Mouse (Mus musculus) splenic B cell, adult 2 months (primary cell): ENCODE results near the gene Npepps.

Experiments
- DNase-seq: peaks from one replicate; pipeline ENCODE4 v3.0.0-alpha.2; 2011; ENCODE audit warnings: low read depth, low spot score
- H3K27me3 ChIP-seq: 2 replicates; pipeline ENCODE4 v1.6.1; 2012; ENCODE audit warnings: mild to moderate bottlenecking, low read length, moderate library complexity, mixed read lengths; ENCODE audit not compliant: control insufficient read depth, poor library complexity, insufficient read depth, severe bottlenecking
- H3K36me3 ChIP-seq: 2 replicates; pipeline ENCODE4 v1.6.1; 2012; ENCODE audit warnings: mild to moderate bottlenecking, low read length, moderate library complexity, mixed read lengths; ENCODE audit not compliant: control insufficient read depth, poor library complexity, insufficient read depth, severe bottlenecking

Npepps gene

GRCm38 (mm10) chr11:97232436-97232835 is 48.0 kb downstream of the Npepps start:
- no peak for DNase-seq
- Histone ChIP-seq H3K27me3 (no peaks in the 10 kb centered on the region), H3K36me3 (peaks cover 2% of the 10 kb centered on the region; the same call in 1 of the 2 replicates)

DNA sequence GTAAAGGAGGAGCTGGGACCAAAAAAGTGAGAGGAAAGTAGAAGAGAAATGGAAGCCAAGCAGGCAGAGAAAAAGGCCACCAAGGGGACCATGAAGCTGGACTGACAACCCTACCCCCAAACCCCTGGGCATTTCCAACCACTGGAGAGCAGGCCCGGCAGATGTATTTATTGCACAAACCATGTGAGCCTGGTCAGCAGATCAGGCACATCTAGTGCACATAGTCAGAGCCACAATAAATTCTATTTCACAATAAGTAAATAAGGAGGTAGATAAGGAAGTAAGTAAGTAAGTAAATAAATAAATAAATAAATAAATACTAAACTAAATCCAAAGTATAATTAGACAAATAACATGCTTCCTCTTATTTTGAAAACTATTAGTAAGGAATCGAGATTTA is 51.0 kb downstream of the Npepps start:
- Histone ChIP-seq H3K36me3 (peaks cover 7% of the 10 kb centered on the region), H3K27me3 (no peaks in the 10 kb centered on the region)
- no peak for DNase-seq

DNA sequence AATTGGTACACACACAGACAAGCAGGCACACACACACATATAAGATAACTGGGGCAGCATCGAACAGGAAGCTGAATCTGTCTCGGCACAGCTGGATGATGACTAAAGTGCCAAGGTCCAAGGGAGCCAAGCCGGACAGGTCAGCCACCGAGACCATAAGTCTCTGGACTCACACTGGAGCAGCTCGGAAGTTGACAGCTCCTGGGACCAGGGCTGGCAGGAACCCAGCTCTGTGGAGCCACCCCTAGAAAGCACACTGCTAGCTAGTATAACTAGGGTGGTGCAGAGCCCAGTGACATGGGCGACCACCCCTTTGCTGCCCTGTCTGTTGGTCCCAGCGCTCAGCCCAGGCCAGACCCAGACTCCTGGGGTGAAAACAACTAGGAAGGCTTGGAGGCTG is 51.5 kb downstream of the Npepps start:
- peaks cover 7% of the 10 kb centered on the region for H3K36me3 ChIP-seq
- DNase-seq, result no peak
- H3K27me3 ChIP-seq, result no peaks in the 10 kb centered on the region

- DNase-seq, result no peak
- H3K27me3 ChIP-seq, result no peaks in the 10 kb centered on the region
- peaks cover 9% of the 10 kb centered on the region for H3K36me3 ChIP-seq
These were observed 54.3 kb downstream of the Npepps start for GRCm38 (mm10) chr11:97226131-97226530.

- H3K27me3 ChIP-seq, result no peaks in the 10 kb centered on the region
- peaks cover 16% of the 10 kb centered on the region for H3K36me3 ChIP-seq
- DNase-seq, result no peak
These were observed 57.0 kb downstream of the Npepps start for GRCm38 (mm10) chr11:97223485-97223884.

DNA sequence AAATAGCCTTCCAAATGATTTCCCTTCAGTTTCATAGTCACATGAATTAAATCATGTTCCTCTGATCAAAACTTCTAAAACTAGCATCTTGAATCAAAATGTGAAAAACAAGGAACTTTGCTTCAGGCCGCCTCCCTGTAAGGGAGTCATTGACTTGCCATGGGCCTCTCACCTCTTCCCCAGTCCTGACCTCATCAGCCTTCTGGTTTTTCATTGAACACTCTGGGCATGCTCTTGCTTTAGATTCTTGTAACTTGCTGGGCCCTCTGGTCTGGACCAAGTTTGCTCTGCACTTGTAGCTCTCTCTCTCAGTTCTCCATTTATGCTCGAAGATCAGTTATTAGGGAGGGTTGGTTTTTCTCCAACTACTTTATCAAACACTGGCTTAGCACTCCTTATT is 58.8 kb downstream of the Npepps start:
- no peak for DNase-seq
- peaks cover 19% of the 10 kb centered on the region for H3K36me3 ChIP-seq
- H3K27me3 ChIP-seq, result no peaks in the 10 kb centered on the region

GRCm38 (mm10) chr11:97220211-97220610 is 60.2 kb downstream of the Npepps start:
- no peaks in the 10 kb centered on the region for H3K27me3 ChIP-seq
- peaks cover 15% of the 10 kb centered on the region for H3K36me3 ChIP-seq
- no peak for DNase-seq

GRCm38 (mm10) chr11:97214411-97214810 is 66.0 kb downstream of the Npepps start:
- H3K27me3 ChIP-seq, result no peaks in the 10 kb centered on the region
- H3K36me3 ChIP-seq, result peaks cover 13% of the 10 kb centered on the region
- no peak for DNase-seq

GRCm38 (mm10) chr11:97210728-97211400 is 69.6 kb downstream of the Npepps start:
- Histone ChIP-seq H3K27me3 (no peaks in the 10 kb centered on the region), H3K36me3 (peaks cover 9% of the 10 kb centered on the region)
- DNase-seq, result no peak

DNA sequence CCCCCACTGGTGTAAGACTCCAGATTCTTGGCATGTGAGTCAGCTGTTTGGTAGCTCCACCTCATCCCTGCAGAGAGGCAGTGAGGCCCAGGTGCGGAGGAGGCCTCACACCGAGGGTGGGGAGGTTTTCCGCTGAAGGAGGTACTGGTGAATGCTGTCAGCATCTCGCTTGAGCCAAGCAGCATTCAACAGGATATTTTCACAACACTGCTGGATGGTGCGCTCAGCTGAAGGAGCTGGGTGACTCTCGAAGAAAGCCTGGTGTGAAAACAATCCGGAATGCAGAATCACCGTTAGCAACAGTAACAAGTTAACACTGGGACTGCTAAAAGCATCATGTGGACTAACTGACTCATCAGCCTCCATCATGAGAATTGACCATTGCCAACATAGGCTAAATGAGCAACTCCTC is 73.4 kb downstream of the Npepps start:
- Histone ChIP-seq H3K27me3 (no peaks in the 10 kb centered on the region), H3K36me3 (peaks cover 3% of the 10 kb centered on the region; the same call in 1 of the 2 replicates)
- DNase-seq, result no peak

DNA sequence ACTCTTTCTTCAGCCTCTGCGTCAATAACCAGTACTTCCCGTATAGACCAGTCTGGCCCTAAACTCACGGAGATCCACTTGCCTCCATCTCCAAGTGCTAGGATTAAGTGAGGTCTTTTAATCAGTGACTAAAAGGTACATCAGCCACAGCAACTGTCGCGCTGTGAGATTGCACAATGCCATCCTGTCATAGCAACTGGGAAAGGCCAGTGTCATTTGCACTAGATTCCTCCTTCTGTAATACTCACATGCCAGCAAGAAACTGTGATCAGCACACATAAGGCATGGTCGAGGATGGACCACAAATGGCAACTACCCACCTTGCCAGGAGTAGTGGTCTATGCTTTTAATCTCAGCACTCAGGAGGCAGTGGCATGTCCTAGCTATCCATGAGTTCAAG is 80.9 kb downstream of the Npepps start:
- Histone ChIP-seq H3K27me3 (no peaks in the 10 kb centered on the region), H3K36me3 (no peaks in the 10 kb centered on the region)
- DNase-seq, result no peak

GRCm38 (mm10) chr11:97198601-97199000 is 81.8 kb downstream of the Npepps start:
- no peaks in the 10 kb centered on the region for H3K36me3 ChIP-seq
- H3K27me3 ChIP-seq, result no peaks in the 10 kb centered on the region
- DNase-seq, result peak; percentile 76

- Histone ChIP-seq H3K36me3 (no peaks in the 10 kb centered on the region), H3K27me3 (no peaks in the 10 kb centered on the region)
- DNase-seq, result no peak
These were observed 83.4 kb downstream of the Npepps start for GRCm38 (mm10) chr11:97197021-97197420.

DNA sequence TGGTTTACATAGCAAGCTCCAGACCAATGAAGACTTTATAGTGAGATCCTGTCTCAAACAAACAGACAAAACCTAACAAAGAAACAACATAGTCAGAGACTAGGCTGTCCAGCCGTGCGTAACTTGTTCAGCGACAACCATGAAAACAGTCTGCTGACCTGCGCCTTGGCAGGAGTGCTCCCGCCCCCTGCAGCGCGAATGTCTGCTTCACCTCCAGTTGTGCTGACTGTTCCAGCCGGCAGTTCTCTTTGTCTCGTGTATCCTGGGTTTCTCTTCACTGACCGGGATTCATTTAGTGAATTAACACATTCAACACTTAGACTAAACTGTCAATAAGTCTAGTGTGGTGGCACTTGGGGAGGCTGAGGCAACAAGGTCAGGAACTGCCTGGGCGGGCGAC is 83.9 kb downstream of the Npepps start:
- Histone ChIP-seq H3K27me3 (no peaks in the 10 kb centered on the region), H3K36me3 (no peaks in the 10 kb centered on the region)
- no peak for DNase-seq

GRCm38 (mm10) chr11:97192621-97192951 is 87.9 kb downstream of the Npepps start:
- peak; percentile 19 for DNase-seq
- H3K36me3 ChIP-seq, result no peaks in the 10 kb centered on the region
- H3K27me3 ChIP-seq, result no peaks in the 10 kb centered on the region
